Mouse (Mus musculus) skeletal muscle tissue, adult 2 months (tissue): ENCODE data around the gene Cldn34b4.

Source experiments
- DNase-seq: peaks from one replicate; pipeline ENCODE4 v3.0.0-alpha.2; 2012; ENCODE audit warnings: low read depth, low spot score

Cldn34b4 gene

DNA sequence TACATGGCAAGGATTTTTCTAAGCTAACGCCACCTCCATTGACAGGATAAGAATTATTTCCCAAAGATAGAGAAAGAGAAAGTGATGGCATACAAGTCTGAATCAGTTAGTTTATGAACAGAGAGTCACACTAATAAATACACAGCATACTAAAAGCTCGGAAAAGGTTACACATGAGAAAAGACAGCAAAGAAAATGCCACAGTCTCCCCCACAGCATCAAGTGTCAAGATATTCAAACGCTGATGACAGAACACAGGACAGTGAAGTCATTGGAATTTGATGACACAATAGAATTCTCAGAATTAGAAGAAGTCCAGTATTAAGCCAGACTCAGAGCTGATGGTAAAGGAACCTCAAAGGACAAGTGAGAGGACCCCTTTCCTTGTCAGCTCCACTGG is at the start of gene Cldn34b4:
TSS of gene Cldn34b4 (plus strand) at position 301 of the 400 bp plus-strand sequence.
- no peak for DNase-seq
